Mouse (Mus musculus) heart, adult 9 months (tissue): Measurements from ENCODE around the gene 1700057G04Rik.

Experiments used
- DNase-seq, 2 experiments: peaks; one replicate each; pipeline ENCODE4 v3.0.0; 2022; ENCODE audit warnings: low spot score in 2 of 2

The 1700057G04Rik gene

GRCm38 (mm10) chr9:92309077-92309476 is at the start of gene 1700057G04Rik:
1700057G04Rik (plus strand) TSS chr9:92309377.
- no peak for DNase-seq

- no peak for DNase-seq
These were observed 48.6 kb upstream of the 1700057G04Rik start for GRCm38 (mm10) chr9:92260481-92261159.

- DNase-seq, result no peak
These were observed 43.5 kb upstream of the 1700057G04Rik start for GRCm38 (mm10) chr9:92265719-92266118.

GRCm38 (mm10) chr9:92266558-92267171 is 42.5 kb upstream of the 1700057G04Rik start:
- DNase-seq, result no peak

GRCm38 (mm10) chr9:92267732-92268131 is 41.4 kb upstream of the 1700057G04Rik start:
- DNase-seq, result no peak

- no peak for DNase-seq
These were observed 39.3 kb upstream of the 1700057G04Rik start for GRCm38 (mm10) chr9:92269829-92270404.

- DNase-seq, result peak; percentile 60 to 85
These were observed 38.2 kb upstream of the 1700057G04Rik start for GRCm38 (mm10) chr9:92270927-92271326.

GRCm38 (mm10) chr9:92272650-92273049 is 36.5 kb upstream of the 1700057G04Rik start:
- no peak for DNase-seq

GRCm38 (mm10) chr9:92273271-92273670 is 35.9 kb upstream of the 1700057G04Rik start:
- DNase-seq, result no peak

GRCm38 (mm10) chr9:92273956-92274762 is 35.0 kb upstream of the 1700057G04Rik start:
- no peak for DNase-seq

- peak; percentile 73 to 79 for DNase-seq
These were observed 33.5 kb upstream of the 1700057G04Rik start, which contains the start of gene Plscr2 for GRCm38 (mm10) chr9:92275486-92276207. Plscr2 (plus strand) TSS chr9:92275602.

- peak; percentile 28 to 31 for DNase-seq
These were observed 32.8 kb upstream of the 1700057G04Rik start for GRCm38 (mm10) chr9:92276360-92276759.

GRCm38 (mm10) chr9:92280048-92280447 is 29.1 kb upstream of the 1700057G04Rik start:
- DNase-seq, result no peak

GRCm38 (mm10) chr9:92282563-92283171 is 26.5 kb upstream of the 1700057G04Rik start:
- DNase-seq, result no peak

- DNase-seq, result no peak
These were observed 19.5 kb upstream of the 1700057G04Rik start for GRCm38 (mm10) chr9:92289675-92290074.

GRCm38 (mm10) chr9:92292169-92292568 is 17.0 kb upstream of the 1700057G04Rik start:
- no peak for DNase-seq

GRCm38 (mm10) chr9:92292922-92293321 is 16.3 kb upstream of the 1700057G04Rik start:
- DNase-seq, result no peak

GRCm38 (mm10) chr9:92293560-92294548 is 15.3 kb upstream of the 1700057G04Rik start:
- DNase-seq, result no peak

GRCm38 (mm10) chr9:92298288-92298687 is 10.9 kb upstream of the 1700057G04Rik start:
- DNase-seq, result no peak

- no peak for DNase-seq
These were observed 8.0 kb upstream of the 1700057G04Rik start for GRCm38 (mm10) chr9:92301213-92301612.
